In the genomic region with DNA sequence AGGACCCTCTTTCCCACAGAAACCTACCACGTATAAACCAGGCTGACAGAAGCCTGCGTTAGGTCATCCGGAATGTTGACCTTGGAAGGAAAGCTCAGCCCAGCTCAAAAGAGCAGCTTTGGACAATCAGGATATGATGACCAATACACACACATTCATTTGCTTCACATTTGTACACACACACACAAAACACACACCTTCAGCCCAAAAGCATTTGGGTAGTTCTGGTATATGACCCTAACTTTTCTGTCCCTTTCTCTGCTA, we compare ENCODE assay signal across 15 mouse cellular contexts. TPM values are rescaled to one million over a fixed set of nuclear protein-coding genes. Genes with fewer than 3 reads are reported as not detected.
DNase-seq lines count a peak whose midpoint lies in the region; ATAC-seq and TF ChIP-seq lines count a peak whose summit lies in the region.
"Had no signal": no experiment of that assay in that cellular context is flagged by ENCODE, and none has a peak within 500 bp of the region (broad histone marks: within the 10 kb centered on the region; RNA-seq: fewer than 3 reads in every experiment).

No protein-coding gene starts in this region.

- TF ChIP-seq CTCF in kidney, postnatal 0 days (IDR thresholded peaks at IDR 0.05; ENCODE audit: low read depth) = no peak
- TF ChIP-seq CTCF in thymus, adult 2 months (IDR thresholded peaks at IDR 0.05; ENCODE audit: borderline replicate concordance, control insufficient read depth, extremely low read depth, insufficient read depth, low read length, poor library complexity) = no peak

- H3K4me1 ChIP-seq in heart, embryonic 12.5 days (replicated peaks) = peaks cover 20% of the 10 kb centered on the region
- H3K4me1 ChIP-seq in kidney, postnatal 0 days (replicated peaks; ENCODE audit: insufficient read depth, low read length) = peaks cover 6% of the 10 kb centered on the region; the same call in 1 of the 2 replicates
- H3K4me1 ChIP-seq in embryonic facial prominence, embryonic 14.5 days (ENCODE audit: control insufficient read depth, insufficient read depth, low read length) = peaks cover 23% of the 10 kb centered on the region
- H3K4me1 ChIP-seq in liver, embryonic 11.5 days (replicated peaks; ENCODE audit: control insufficient read depth, insufficient read depth, low read length) = peaks cover 21% of the 10 kb centered on the region
- H3K4me1 ChIP-seq in thymus, adult 2 months (replicated peaks; ENCODE audit: control insufficient read depth, insufficient read depth, low read length) = peaks cover 2% of the 10 kb centered on the region; the same call in 1 of the 2 replicates
- H3K4me1 ChIP-seq: forebrain, embryonic 13.5 days had no signal

- H3K4me2 ChIP-seq in heart, embryonic 12.5 days = no peak overlapping the region
- H3K4me2 ChIP-seq in kidney, postnatal 0 days (ENCODE audit: low read length) = no peak overlapping the region
- no peak overlapping the region for H3K4me2 ChIP-seq in embryonic facial prominence, embryonic 14.5 days (ENCODE audit: low read depth, low read length)
- no peak overlapping the region; the same call in 1 of the 2 replicates for H3K4me2 ChIP-seq in liver, embryonic 11.5 days
- H3K4me2 ChIP-seq: forebrain, embryonic 13.5 days had no signal

- DNase-seq in heart, adult 18-20 months = no peak
- no peak for DNase-seq in kidney, postnatal 0 days (ENCODE audit: low spot score)
- DNase-seq in kidney, adult 11 months = no peak
- DNase-seq in embryonic facial prominence, embryonic 14.5 days (ENCODE audit: low spot score) = no peak
- no peak for DNase-seq in liver, embryonic 11.5 days (ENCODE audit: low spot score)
- no peak for DNase-seq in thymus, adult 2 months
- DNase-seq: adrenal gland, postnatal 10 days; cerebellum, adult 11-12 months; right cerebral cortex, postnatal 14 days had no signal

- no peak overlapping the region for H3K9ac ChIP-seq in heart, embryonic 12.5 days
- H3K9ac ChIP-seq in kidney, postnatal 0 days (ENCODE audit: low read depth, low read length) = no peak overlapping the region
- no peak overlapping the region for H3K9ac ChIP-seq in embryonic facial prominence, embryonic 14.5 days (ENCODE audit: low read depth, low read length)
- H3K9ac ChIP-seq in liver, embryonic 11.5 days (ENCODE audit: low read depth, low read length) = no peak overlapping the region
- H3K9ac ChIP-seq: forebrain, embryonic 13.5 days; intestine, embryonic 15.5 days had no signal

- H3K27me3 ChIP-seq in heart, embryonic 12.5 days (replicated peaks) = no peaks in the 10 kb centered on the region
- no peaks in the 10 kb centered on the region for H3K27me3 ChIP-seq in kidney, postnatal 0 days (ENCODE audit: insufficient read depth, low read length)
- H3K27me3 ChIP-seq in embryonic facial prominence, embryonic 14.5 days (replicated peaks; ENCODE audit: control insufficient read depth, insufficient read depth, low read length) = no peaks in the 10 kb centered on the region
- no peaks in the 10 kb centered on the region for H3K27me3 ChIP-seq in liver, embryonic 11.5 days (replicated peaks; ENCODE audit: control insufficient read depth, insufficient read depth, low read length)
- H3K27me3 ChIP-seq in thymus, adult 2 months (ENCODE audit: control insufficient read depth, insufficient read depth, low read length) = no peaks in the 10 kb centered on the region
- H3K27me3 ChIP-seq: forebrain, embryonic 13.5 days; intestine, embryonic 15.5 days; megakaryocyte, embryonic 14.5 days had no signal

- TF ChIP-seq POLR2A in thymus, adult 2 months (IDR thresholded peaks at IDR 0.05; ENCODE audit: control insufficient read depth, extremely low read depth, insufficient read depth, low read length, poor library complexity) = no peak

- H3K36me3 ChIP-seq in heart, embryonic 12.5 days = 0 out of 2 replicates have a peak, but pooled peaks cover 3% of the 10 kb centered on the region
- no peaks in the 10 kb centered on the region for H3K36me3 ChIP-seq in kidney, postnatal 0 days (ENCODE audit: insufficient read depth, low read length)
- 0 out of 2 replicates have a peak, but pooled peaks cover 3% of the 10 kb centered on the region for H3K36me3 ChIP-seq in embryonic facial prominence, embryonic 14.5 days (ENCODE audit: control insufficient read depth, insufficient read depth, low read length)
- H3K36me3 ChIP-seq in liver, embryonic 11.5 days (ENCODE audit: control insufficient read depth, insufficient read depth, low read length) = no peaks in the 10 kb centered on the region
- no peaks in the 10 kb centered on the region for H3K36me3 ChIP-seq in thymus, adult 2 months (ENCODE audit: control insufficient read depth, insufficient read depth, low read length)
- H3K36me3 ChIP-seq: intestine, embryonic 15.5 days had no signal

- peak overlapping the region; percentile 87 for H3K27ac ChIP-seq in heart, embryonic 12.5 days (ENCODE audit: poor library complexity, severe bottlenecking)
- peak overlapping the region; percentile 54; the same call in 1 of the 2 replicates for H3K27ac ChIP-seq in kidney, postnatal 0 days
- H3K27ac ChIP-seq in embryonic facial prominence, embryonic 14.5 days (replicated peaks; ENCODE audit: low read depth, low read length) = peak overlapping the region; percentile 96
- peak overlapping the region; percentile 32; the same call in 1 of the 2 replicates for H3K27ac ChIP-seq in liver, embryonic 11.5 days (ENCODE audit: low read depth, low read length)
- no peak overlapping the region for H3K27ac ChIP-seq in thymus, adult 2 months (ENCODE audit: control insufficient read depth, insufficient read depth, low read length)
- H3K27ac ChIP-seq: forebrain, embryonic 13.5 days; intestine, embryonic 15.5 days had no signal

- WGBS in heart, embryonic 12.5 days = 56% methylated on average over 3 of the region's 3 CpGs
- 54% methylated on average over 3 of the region's 3 CpGs for WGBS in kidney, postnatal 0 days
- WGBS in embryonic facial prominence, embryonic 14.5 days = 58% methylated on average over 3 of the region's 3 CpGs
- 59% methylated on average over 3 of the region's 3 CpGs for WGBS in liver, embryonic 11.5 days
- 96% methylated on average over 3 of the region's 3 CpGs for WGBS in thymus, adult 2 months

- ATAC-seq in heart, embryonic 12.5 days (ENCODE audit: insufficient number of reproducible peaks, low FRiP score) = no peak
- no peak for ATAC-seq in kidney, postnatal 0 days (replicated peaks; ENCODE audit: low FRiP score, low read depth)
- no peak for ATAC-seq in embryonic facial prominence, embryonic 14.5 days (ENCODE audit: low read depth)
- ATAC-seq in liver, embryonic 11.5 days (replicated peaks; ENCODE audit: low FRiP score) = no peak
- no peak for ATAC-seq in activated CD4-positive, CD25-positive, alpha-beta regulatory T cell, adult 4 months
- ATAC-seq: CD4-positive, CD25-positive, alpha-beta regulatory T cell, adult 4 months; forebrain, embryonic 13.5 days; intestine, embryonic 15.5 days had no signal

- H3K9me3 ChIP-seq in heart, embryonic 12.5 days (replicated peaks) = no peaks in the 10 kb centered on the region
- H3K9me3 ChIP-seq in kidney, postnatal 0 days (replicated peaks; ENCODE audit: low read length) = no peaks in the 10 kb centered on the region
- H3K9me3 ChIP-seq in embryonic facial prominence, embryonic 14.5 days (ENCODE audit: control insufficient read depth, low read length) = no peaks in the 10 kb centered on the region
- H3K9me3 ChIP-seq in liver, embryonic 11.5 days (ENCODE audit: control insufficient read depth, low read length) = no peaks in the 10 kb centered on the region
- H3K9me3 ChIP-seq: forebrain, embryonic 13.5 days; intestine, embryonic 15.5 days; megakaryocyte, embryonic 14.5 days had no signal

- no peak overlapping the region for H3K4me3 ChIP-seq in heart, embryonic 12.5 days
- H3K4me3 ChIP-seq in kidney, postnatal 0 days (replicated peaks; ENCODE audit: low read depth, low read length) = no peak overlapping the region
- H3K4me3 ChIP-seq in embryonic facial prominence, embryonic 14.5 days (ENCODE audit: low read depth, low read length) = no peak overlapping the region
- H3K4me3 ChIP-seq in liver, embryonic 11.5 days (ENCODE audit: low read depth, low read length) = no peak overlapping the region
- no peak overlapping the region for H3K4me3 ChIP-seq in thymus, adult 2 months (ENCODE audit: control insufficient read depth, insufficient read depth, low read length)
- H3K4me3 ChIP-seq: forebrain, embryonic 13.5 days; intestine, embryonic 15.5 days had no signal

RNA-seq across cellular contexts. Expression of a gene that starts 19.6 kb away (rescaled TPM):
- 7.3 and 8.2 TPM in 2 replicates for polyA plus RNA-seq in heart, embryonic 12.5 days (2016; fragmentation: Nextera tagmentation; extraction: Ambion mirVana)
- 10 to 100 TPM; 11.2 to 14.0 TPM for total RNA-seq in heart, adult 18-20 months (2021)
- 7.6 and 8.0 TPM in 2 replicates for polyA plus RNA-seq in kidney, postnatal 0 days (2015; fragmentation: Nextera tagmentation; extraction: Ambion mirVana)
- 21.5 and 23.5 TPM in 2 replicates for polyA plus RNA-seq in embryonic facial prominence, embryonic 14.5 days (2014; fragmentation: Nextera tagmentation; extraction: Ambion mirVana)
- polyA plus RNA-seq in liver, embryonic 11.5 days (2014; fragmentation: Nextera tagmentation; extraction: Ambion mirVana) = 12.0 and 12.7 TPM in 2 replicates
- polyA plus RNA-seq in activated CD4-positive, CD25-positive, alpha-beta regulatory T cell, adult 4 months (2017; shearing (Covaris generic)) = 10 to 100 TPM; 70.1 to 72.4 TPM
- 56.6 and 68.0 TPM in 2 replicates for polyA plus RNA-seq in thymus, adult 2 months (2012; rRNA removed)
